Mouse (Mus musculus) kidney, embryonic 16.5 days (tissue): ENCODE results near the gene Pnpla2. TPM values are rescaled to one million over a fixed set of nuclear protein-coding genes. Genes with fewer than 3 reads are reported as not detected.

Source experiments
- ATAC-seq: fragments of 200-750 bp; cut with Nextera tagmentation; 2 replicates; pipeline ENCODE4 v1.8.0; 2017; ENCODE audit warnings: moderate TSS enrichment; ENCODE audit not compliant: low FRiP score, low TSS enrichment
- H3K27ac ChIP-seq: fragments of 300-500 bp; sonication (generic); 2 replicates; pipeline ENCODE4 v1.5.1; 2014; ENCODE audit warnings: low read length
- H3K27me3 ChIP-seq: fragments of 300-500 bp; sonication (generic); 2 replicates; pipeline ENCODE4 v1.6.1; 2014; ENCODE audit warnings: low read length, control low read depth, mixed read lengths; ENCODE audit not compliant: insufficient read depth
- H3K36me3 ChIP-seq: fragments of 300-500 bp; sonication (generic); 2 replicates; pipeline ENCODE4 v1.6.1; 2014; ENCODE audit warnings: low read length, control low read depth, mixed read lengths; ENCODE audit not compliant: insufficient read depth
- H3K4me1 ChIP-seq: fragments of 300-500 bp; sonication (generic); 2 replicates; pipeline ENCODE4 v1.6.1; 2014; ENCODE audit warnings: low read length, control low read depth, mixed read lengths; ENCODE audit not compliant: insufficient read depth
- H3K4me2 ChIP-seq: fragments of 300-500 bp; sonication (generic); replicated peaks from 2 replicates; pipeline ENCODE4 v1.6.1; 2014; ENCODE audit warnings: low read depth, low read length
- H3K4me3 ChIP-seq: fragments of 300-500 bp; sonication (generic); 2 replicates; pipeline ENCODE4 v1.5.1; 2014; ENCODE audit warnings: mild to moderate bottlenecking, low read length
- H3K9ac ChIP-seq: fragments of 300-500 bp; sonication (generic); replicated peaks from 2 replicates; pipeline ENCODE4 v1.6.1; 2014; ENCODE audit warnings: low read length
- H3K9me3 ChIP-seq: fragments of 300-500 bp; sonication (generic); 2 replicates; pipeline ENCODE4 v1.6.1; 2016; ENCODE audit warnings: low read length, control low read depth
- WGBS: fragments of 180-500 bp; shearing (Covaris S2); extraction: QIAGEN DNeasy Blood & Tissue Kit; methylation state at CpG from one replicate; pipeline ENCODE4 v1.1.7; 2014; 5-methylcytosine and 5-hydroxymethylcytosine counted together
- polyA plus RNA-seq: library from polyadenylated mRNA; unstranded; fragments of >200 nt; fragmentation: Nextera tagmentation; extraction: Ambion mirVana; gene quantifications from 2 replicates; pipeline ENCODE4 v1.2.1, GENCODE M21; 2015

Pnpla2 gene
- polyA plus RNA-seq, 1 experiment from 2014 or later, result 51.5 TPM

DNA sequence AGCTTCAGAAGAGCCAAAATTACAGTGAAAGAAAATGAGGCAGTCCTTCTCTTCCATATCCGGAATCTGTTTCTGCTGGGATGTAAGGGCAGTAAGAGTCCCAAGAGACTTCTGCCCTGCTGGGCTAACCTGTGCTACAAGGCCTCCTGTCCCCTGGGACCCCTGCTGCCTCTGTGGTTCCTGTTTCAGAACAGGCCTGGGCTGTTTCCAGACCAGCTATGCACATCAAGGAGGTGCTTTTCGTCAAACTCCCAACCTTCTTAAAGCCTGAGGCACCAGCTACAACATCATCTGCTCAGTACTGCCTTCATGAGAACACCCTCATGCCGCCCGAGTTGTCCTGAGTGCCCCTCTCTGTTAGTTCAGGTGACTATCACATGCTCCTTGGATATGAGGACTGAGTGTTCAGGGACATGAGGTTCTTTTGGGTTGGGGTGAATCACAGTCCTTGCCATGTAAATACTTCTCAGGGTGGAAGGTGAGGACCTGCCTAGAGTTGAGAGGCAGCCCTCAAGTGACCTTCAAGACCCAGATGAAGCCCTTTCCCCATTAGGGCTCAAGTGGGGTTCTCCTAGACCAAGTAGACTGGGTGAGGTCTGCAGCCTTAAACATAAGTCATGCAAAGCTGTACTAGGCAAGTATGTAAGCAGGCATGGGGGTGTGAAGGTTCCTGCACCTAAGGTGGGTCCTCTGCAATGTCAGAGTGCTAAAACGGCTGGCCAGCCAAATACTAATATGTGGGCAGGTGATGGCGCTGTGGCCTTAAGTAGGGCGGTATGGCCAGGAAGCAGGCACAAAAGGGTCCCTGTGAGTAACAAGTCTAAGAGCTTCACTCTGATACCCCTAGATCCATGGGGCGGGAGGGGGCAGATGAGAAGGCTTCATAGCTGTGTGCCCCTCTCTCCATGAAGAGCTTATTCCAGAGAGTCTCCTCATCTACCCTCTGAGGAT lies 37.0 kb upstream of the Pnpla2 start:
- H3K36me3 ChIP-seq, result no peaks in the 10 kb centered on the region
- no peaks in the 10 kb centered on the region for H3K27me3 ChIP-seq
- no peak overlapping the region for H3K9ac ChIP-seq
- H3K4me3 ChIP-seq, result no peak overlapping the region
- H3K27ac ChIP-seq, result no peak overlapping the region
- WGBS, result 68% methylated on average over 8 of the region's 8 CpGs
- H3K4me2 ChIP-seq, result no peak overlapping the region
- peaks cover 13% of the 10 kb centered on the region for H3K4me1 ChIP-seq
- no peak for ATAC-seq
- no peaks in the 10 kb centered on the region for H3K9me3 ChIP-seq

DNA sequence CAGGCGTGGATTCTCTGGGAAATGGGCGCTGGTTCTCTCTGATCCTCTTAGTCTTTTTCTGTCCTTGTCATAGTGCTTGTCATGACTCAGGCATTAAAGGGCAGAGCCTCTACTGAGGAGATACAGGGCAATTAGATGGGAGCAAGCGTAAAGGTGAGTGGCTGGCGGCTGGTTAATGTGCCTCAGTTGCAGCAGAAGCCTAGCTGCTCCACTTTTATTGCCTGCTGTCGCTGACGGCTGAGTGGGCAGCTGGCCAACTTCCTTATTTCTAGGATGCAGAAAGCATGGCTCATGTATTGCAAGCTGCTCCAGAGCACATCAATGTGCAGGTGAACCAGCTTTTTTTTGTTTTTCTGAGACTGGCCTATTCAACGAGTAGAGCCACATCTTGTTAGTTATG lies 36.0 kb upstream of the Pnpla2 start:
- Histone ChIP-seq H3K9ac (peak overlapping the region; percentile 38; the same call in 1 of the 2 replicates), H3K4me3 (no peak overlapping the region), H3K9me3 (no peaks in the 10 kb centered on the region), H3K4me1 (peaks cover 10% of the 10 kb centered on the region), H3K4me2 (no peak overlapping the region), H3K27me3 (no peaks in the 10 kb centered on the region), H3K27ac (no peak overlapping the region), H3K36me3 (no peaks in the 10 kb centered on the region)
- ATAC-seq, result no peak
- 41% methylated on average over 7 of the region's 7 CpGs for WGBS

DNA sequence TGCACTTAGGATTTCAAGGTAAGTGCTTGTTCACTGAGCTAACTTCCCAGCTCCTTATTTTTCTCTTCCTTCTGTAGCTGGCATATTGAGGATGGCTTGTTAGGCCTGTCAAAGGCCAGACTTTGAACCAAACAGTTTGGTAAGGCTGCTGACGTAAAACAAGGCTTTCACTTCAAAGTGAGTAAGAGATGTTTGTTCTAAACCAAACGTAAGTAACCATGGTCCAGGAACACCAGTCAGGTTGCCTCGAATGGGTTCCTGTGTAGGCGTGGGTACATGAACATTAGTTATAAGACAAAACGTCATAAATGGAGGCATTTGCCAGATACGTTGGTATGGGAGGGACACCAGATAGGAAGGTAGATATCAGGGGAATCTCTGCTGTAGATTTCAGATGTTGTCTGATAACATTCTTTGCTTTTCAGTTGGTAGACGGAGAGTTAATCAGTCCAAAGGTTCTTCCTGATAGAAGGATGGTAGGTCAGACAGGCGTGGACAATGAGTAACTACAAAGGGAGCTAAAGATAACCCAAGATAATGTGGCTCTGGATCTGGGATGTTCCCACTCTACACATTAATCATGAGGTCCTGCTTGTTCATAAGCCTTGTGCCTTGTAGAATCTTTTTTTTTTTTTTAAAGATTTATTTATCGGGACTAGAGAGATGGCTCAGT lies 34.8 kb upstream of the Pnpla2 start:
- WGBS, result 77% methylated on average over 9 of the region's 9 CpGs
- no peak overlapping the region for H3K27ac ChIP-seq

DNA sequence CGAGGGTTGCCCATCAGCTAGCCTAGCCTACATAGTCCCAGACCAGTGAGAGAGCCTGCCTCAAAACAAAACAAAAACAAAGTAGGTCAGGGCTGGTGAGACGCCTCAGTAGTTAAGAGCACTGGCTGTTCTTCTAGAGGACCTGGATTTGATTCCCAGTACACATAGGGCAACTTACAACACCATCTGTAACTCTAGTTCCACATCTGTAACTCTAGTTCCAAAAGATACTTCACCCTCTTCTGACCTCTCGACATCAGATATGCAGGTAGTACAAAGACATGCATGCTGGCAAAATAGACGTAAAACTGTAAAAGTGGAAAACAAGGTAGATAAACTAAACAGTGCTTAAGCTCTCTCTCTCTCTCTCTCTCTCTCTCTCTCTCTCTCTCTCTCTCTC lies 31.2 kb upstream of the Pnpla2 start:
- peaks cover 3% of the 10 kb centered on the region for H3K4me1 ChIP-seq
- H3K9ac ChIP-seq, result no peak overlapping the region
- no peak overlapping the region for H3K4me2 ChIP-seq
- 70% methylated on average over 4 of the region's 4 CpGs for WGBS
- no peaks in the 10 kb centered on the region for H3K36me3 ChIP-seq
- H3K27ac ChIP-seq, result no peak overlapping the region
- no peaks in the 10 kb centered on the region for H3K9me3 ChIP-seq
- ATAC-seq, result no peak
- H3K4me3 ChIP-seq, result no peak overlapping the region
- H3K27me3 ChIP-seq, result no peaks in the 10 kb centered on the region

More for the DNA sequence above, 34.8 kb upstream of the Pnpla2 start:
- H3K4me3 ChIP-seq, result no peak overlapping the region
- no peaks in the 10 kb centered on the region for H3K27me3 ChIP-seq
- no peak overlapping the region for H3K4me2 ChIP-seq
- no peak overlapping the region for H3K9ac ChIP-seq
- H3K4me1 ChIP-seq, result peaks cover 4% of the 10 kb centered on the region; the same call in 1 of the 2 replicates
- H3K9me3 ChIP-seq, result no peaks in the 10 kb centered on the region
- ATAC-seq, result no peak
- H3K36me3 ChIP-seq, result no peaks in the 10 kb centered on the region

DNA sequence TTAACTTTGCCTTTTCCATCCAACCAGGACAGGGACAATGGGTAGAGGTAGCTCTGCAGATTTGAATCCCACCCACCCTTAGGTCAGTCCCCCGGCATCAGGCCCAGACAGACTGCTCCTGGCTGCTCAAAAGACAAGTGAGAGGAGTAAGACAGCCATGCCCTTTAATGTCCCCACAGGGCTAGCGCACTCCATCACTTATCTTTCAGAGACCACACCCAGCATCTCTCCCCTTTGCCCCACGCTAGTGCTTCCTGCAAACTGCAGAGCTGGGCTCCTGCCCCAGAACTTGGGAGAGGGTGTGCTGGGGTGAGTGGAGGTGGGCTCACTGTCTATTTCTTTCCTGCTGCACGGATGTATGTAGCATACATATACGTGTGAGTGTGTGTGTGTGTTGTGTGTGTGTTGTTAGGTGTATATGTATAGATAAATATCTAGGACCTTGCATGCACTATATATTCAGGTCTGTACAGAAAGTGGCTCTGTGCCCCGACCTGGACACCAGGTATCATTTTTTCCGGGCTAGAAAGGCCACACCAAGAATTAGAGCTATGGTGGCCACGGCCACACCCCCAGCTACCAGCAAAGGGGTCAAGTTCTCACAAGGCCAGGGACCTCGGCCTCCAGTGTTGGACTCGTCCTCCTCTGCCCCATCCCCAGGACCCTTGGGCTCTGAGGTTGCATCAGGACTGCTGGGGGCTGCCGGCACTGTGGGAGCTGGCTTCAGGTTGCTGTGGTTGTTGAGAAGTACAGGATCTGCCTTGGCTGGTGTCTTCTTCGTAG lies 27.9 kb upstream of the Pnpla2 start:
- Histone ChIP-seq H3K36me3 (peaks cover 20% of the 10 kb centered on the region), H3K4me1 (peaks cover 14% of the 10 kb centered on the region), H3K9me3 (no peaks in the 10 kb centered on the region), H3K4me3 (no peak overlapping the region), H3K9ac (no peak overlapping the region), H3K4me2 (no peak overlapping the region), H3K27ac (no peak overlapping the region), H3K27me3 (no peaks in the 10 kb centered on the region)
- WGBS, result 80% methylated on average over 12 of the region's 12 CpGs
- no peak for ATAC-seq

DNA sequence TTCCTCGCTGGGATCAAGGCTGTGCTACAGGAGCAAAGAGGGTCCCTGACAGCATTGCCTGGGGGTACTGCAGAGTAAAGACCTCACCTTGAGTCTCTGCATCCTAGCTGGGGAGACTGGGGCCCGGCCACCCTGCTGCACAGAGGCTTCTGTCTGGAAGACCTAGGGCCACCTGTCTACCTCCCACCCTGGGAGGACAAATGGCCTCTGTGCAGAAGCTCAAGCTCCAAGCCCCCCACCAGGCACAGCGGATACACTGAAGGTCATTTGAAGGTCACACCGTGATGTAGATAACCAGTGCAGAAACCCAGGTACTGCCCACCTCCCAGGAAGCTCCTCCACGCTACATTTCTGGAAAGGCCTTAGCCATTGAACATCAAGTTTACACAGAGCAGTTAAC lies 26.3 kb upstream of the Pnpla2 start:
- no peaks in the 10 kb centered on the region for H3K9me3 ChIP-seq
- H3K27me3 ChIP-seq, result no peaks in the 10 kb centered on the region
- no peak for ATAC-seq
- H3K4me2 ChIP-seq, result peak overlapping the region; percentile 37
- peaks cover 14% of the 10 kb centered on the region for H3K4me1 ChIP-seq
- H3K27ac ChIP-seq, result no peak overlapping the region
- no peak overlapping the region for H3K9ac ChIP-seq
- 52% methylated on average over 5 of the region's 5 CpGs for WGBS
- peaks cover 33% of the 10 kb centered on the region for H3K36me3 ChIP-seq
- H3K4me3 ChIP-seq, result no peak overlapping the region

DNA sequence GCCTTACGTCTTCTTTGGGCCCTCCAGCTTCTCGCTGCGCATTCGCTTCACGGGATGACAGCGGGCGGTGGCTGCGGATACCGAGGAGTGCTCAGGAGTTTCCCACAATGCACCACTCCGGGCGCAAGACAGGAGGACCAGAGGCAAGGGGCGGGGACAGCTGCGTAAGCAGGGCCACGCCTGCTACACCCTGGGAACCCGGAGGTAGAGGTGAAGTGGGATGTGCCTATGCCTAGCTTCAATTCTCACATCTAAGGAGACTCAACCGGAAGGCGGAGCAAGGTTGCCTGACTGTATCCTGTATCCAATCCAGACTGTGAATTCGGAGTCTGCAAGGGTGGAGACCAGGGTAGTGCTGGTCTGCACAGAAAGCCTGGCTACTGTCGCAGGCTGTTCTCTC lies 25.7 kb upstream of the Pnpla2 start, which contains the start of gene Cend1:
Gene Cend1, minus strand, starts transcription at position 182 of the 400 bp plus-strand sequence.
- H3K9ac ChIP-seq, result 0 out of 2 replicates have a peak within 1 kb of the TSS, but pooled peaks have one; percentile 22
- no peaks in the 10 kb centered on the region for H3K27me3 ChIP-seq
- H3K36me3 ChIP-seq, result peaks cover 34% of the 10 kb centered on the region
- no peak within 1 kb of the TSS; the same call in 1 of the 2 replicates for H3K27ac ChIP-seq
- WGBS, result 4% methylated on average over 19 of the region's 19 CpGs
- peak within 1 kb of the TSS; percentile 37 for H3K4me2 ChIP-seq
- peak within 1 kb of the TSS; percentile 2; the same call in 1 of the 2 replicates for H3K4me3 ChIP-seq
- peak; percentile 72 for ATAC-seq
- peaks cover 20% of the 10 kb centered on the region for H3K4me1 ChIP-seq
- H3K9me3 ChIP-seq, result no peaks in the 10 kb centered on the region

DNA sequence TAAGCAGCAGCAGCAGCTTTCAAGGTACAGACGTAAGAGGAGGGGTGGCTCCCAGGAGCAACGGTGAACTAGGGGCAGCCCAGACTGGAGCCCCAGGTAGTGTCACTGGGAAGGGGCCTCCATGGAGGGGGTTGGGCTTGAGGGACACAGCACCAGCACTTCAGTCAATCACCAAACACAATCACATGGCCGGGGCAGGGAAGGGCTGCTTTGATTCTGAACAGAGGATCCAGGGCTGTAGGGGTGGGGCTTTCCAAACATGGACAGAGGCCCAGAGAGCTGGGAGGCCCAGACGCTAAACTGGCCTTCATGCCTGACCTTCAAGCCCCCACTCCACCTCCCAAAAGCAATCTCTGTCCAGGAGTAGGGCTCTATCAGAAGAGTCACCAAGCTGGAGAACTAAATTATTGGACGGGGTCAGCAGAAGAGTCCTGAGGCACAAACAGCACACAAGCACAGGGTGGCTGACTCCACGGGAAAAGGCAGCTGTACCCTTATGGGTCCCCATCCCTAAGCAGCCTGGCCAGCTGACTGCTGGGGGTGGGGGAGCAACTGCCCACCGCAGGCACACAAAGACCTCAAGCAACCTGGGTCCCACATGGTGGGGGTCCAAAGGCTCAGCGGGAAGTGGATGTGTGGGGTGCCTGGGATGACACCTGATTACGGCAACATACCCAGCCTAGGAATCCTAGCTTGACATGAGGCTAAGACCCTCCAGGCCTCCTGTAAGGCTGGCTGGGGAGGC lies 25.0 kb upstream of the Pnpla2 start:
- H3K9me3 ChIP-seq, result no peaks in the 10 kb centered on the region
- WGBS, result 62% methylated on average over 9 of the region's 9 CpGs
- H3K36me3 ChIP-seq, result peaks cover 34% of the 10 kb centered on the region
- H3K9ac ChIP-seq, result no peak overlapping the region
- peaks cover 27% of the 10 kb centered on the region for H3K4me1 ChIP-seq
- ATAC-seq, result peak; percentile 3; the same call in 1 of the 2 replicates
- H3K27me3 ChIP-seq, result no peaks in the 10 kb centered on the region
- H3K4me3 ChIP-seq, result no peak overlapping the region
- H3K4me2 ChIP-seq, result peak overlapping the region; percentile 37; the same call in 1 of the 2 replicates
- no peak overlapping the region; the same call in 1 of the 2 replicates for H3K27ac ChIP-seq
